Mouse (Mus musculus): ENCODE data around the gene Ist1.

The Ist1 gene

DNA sequence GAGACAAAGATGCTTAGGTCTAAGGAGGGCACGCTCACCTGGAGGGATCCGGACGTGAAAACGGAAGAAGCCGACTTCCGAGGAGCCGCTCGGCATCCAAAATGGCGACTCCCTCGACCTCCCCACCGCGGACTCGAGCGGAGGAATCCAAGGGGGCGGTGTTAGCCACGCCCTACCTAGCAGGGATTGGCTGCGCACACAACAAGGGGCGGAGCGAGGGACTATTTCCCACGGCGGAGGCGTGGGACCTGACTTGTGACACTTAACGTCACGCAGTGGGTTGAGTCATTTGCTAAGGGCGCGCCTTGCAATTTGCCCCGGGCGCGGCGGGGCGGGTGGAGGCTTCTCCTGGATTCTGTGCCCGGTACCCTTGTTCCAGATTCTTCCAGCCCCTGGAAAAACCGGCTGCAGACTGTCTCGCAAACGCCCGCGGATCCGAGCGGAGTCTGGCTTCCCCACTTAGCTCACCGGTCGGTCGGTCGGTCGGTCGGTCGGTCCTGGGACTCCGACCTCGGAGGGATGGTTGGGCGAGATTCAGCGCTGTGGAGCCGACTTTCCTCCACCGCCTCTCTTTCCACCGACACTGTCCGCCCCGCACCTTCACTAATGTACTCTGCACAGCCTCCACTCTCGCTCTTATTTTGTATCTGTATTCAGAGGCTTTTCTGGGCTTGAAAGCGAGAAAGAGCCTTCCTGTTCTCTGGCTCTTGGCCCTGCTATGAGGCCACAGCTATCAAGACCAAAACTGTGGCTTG is at the start of gene Ist1:
TSS of gene Ist1 (minus strand) at position 115 of the 755 bp plus-strand sequence.
- peak; percentile 96 to 97 for DNase-seq (ENCODE audit: low spot score in 2 of 2)

DNA sequence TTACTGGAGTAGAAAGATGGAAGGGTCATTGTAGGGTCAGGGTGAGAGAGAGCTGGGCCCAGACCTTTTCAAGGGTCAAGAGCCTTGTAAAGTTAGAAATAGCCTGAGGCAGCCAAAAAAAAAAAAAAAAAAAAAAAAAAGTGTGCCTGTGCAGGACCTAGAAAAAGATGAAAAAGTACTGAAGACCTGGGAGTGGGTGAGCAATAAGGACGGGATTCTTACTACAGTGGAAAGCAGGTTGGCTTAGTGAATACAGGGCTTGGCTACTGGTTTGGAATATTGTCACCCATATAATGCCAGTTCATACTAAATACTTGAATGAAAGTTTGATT is 45.0 kb upstream of the Ist1 start:
- DNase-seq (ENCODE audit: low spot score in 2 of 2), result no peak

- DNase-seq (ENCODE audit: low spot score in 2 of 2), result peak; percentile 68 to 75
These were observed 44.4 kb upstream of the Ist1 start, which contains the start of gene Atxn1l for GRCm38 (mm10) chr8:109737237-109738048. Atxn1l (minus strand) TSS chr8:109737739.

DNA sequence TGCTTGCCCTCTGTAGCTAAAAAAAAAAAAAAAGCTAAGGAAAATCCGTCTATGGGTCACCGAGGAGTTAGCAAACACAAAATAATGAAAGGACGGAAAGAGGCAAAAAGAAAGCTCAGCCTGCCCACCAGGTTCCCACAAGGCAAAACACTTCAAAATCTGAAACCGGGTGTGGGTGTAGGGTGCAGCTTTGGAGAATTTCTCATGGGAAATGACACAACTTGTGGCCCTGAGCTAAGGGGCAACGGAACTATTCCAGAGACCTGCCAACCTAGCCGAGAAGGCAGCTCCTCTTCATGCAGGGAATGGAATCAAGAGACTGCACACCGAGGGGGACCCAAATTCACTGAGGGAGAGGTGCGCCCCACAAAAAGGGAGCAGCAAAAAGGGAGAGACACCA is 43.8 kb upstream of the Ist1 start:
- DNase-seq (ENCODE audit: low spot score in 2 of 2), result no peak

DNA sequence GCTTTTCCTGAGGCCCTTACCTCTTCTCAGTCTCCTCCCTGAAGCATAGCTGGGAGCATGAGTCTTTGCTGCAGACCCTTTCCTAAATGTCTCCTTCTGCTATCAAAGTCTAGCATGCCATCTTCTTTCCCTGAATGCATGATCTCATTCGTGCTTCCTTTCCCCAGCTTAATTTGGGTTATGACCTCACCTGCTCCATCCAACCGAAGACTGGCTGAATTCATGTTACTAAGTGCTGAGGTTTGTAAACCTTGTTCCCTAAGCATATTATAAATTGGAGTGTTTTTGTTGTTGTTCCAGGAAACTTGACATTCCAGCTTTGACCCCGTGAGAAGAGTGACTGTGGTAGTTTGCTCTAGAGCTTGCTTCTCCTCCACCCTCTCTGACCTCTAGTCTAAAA is 41.0 kb upstream of the Ist1 start:
- no peak for DNase-seq (ENCODE audit: low spot score in 2 of 2)

- DNase-seq (ENCODE audit: low spot score in 2 of 2), result no peak
These were observed 38.0 kb upstream of the Ist1 start for GRCm38 (mm10) chr8:109731012-109731411.

DNA sequence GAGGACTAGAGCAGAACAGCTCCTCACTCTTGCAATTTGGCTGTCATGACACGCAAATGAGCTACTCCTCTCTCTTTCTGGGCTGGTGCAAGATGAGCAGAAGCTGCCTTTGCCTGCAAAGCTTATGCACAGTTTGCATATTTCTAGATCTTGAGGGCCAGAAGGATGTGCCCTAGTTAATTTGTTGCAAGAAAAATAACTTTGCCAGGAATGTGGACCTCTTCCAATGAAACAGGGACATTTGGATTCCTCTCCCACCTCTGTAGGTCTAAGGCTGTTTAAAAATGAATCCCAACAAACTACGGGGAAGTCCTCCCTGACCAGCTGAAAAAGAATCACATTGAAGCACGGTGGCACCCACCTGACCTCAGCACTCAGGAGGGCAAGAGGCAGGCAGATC is 32.0 kb upstream of the Ist1 start:
- no peak for DNase-seq (ENCODE audit: low spot score in 2 of 2)

GRCm38 (mm10) chr8:109714961-109715360 is 21.9 kb upstream of the Ist1 start:
- DNase-seq (ENCODE audit: low spot score in 2 of 2), result no peak

GRCm38 (mm10) chr8:109712521-109712920 is 19.5 kb upstream of the Ist1 start:
- DNase-seq (ENCODE audit: low spot score in 2 of 2), result no peak

DNA sequence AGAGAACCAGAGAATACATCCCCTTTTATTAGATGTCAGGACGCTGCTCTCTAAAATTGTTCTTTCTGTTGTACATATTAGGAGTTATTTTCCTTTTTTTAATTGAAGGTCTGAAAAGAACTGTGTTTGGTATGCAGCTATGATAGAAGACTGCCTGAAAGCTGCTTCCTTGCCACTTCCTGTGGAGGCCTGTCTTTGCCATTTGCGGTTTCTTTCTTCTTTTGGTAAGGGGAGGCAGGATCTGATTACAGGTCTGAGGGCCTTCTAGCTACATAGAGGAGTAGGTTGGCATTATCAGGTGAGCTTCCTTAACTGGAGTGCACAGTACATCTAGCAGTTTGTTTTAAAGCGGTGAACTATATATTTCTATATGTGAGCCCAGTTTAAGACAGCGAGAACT is 14.9 kb upstream of the Ist1 start:
- DNase-seq (ENCODE audit: low spot score in 2 of 2), result no peak

DNA sequence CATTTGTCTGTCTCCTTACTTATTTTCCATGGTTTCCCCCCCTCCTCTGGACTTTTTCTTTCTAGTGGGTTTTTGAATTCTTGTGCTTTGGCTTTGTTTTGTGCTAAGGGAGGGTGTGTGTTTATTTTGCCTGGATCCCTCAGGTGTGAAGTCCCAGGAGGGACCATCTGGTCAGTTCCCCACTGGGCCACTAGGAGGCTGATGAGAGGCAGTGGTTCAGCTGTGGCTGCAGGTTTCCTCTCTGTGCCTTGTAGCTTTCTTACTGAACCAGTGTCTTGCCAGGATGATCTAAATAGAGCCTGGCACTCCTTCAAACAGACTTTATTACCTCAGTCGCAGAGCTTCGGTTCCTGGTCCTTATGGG is 13.8 kb upstream of the Ist1 start:
- DNase-seq (ENCODE audit: low spot score in 2 of 2), result peak; percentile 49 to 67

GRCm38 (mm10) chr8:109706076-109706873 is 13.2 kb upstream of the Ist1 start:
- DNase-seq (ENCODE audit: low spot score in 2 of 2), result peak in 1 of 2 experiments; percentile 35

DNA sequence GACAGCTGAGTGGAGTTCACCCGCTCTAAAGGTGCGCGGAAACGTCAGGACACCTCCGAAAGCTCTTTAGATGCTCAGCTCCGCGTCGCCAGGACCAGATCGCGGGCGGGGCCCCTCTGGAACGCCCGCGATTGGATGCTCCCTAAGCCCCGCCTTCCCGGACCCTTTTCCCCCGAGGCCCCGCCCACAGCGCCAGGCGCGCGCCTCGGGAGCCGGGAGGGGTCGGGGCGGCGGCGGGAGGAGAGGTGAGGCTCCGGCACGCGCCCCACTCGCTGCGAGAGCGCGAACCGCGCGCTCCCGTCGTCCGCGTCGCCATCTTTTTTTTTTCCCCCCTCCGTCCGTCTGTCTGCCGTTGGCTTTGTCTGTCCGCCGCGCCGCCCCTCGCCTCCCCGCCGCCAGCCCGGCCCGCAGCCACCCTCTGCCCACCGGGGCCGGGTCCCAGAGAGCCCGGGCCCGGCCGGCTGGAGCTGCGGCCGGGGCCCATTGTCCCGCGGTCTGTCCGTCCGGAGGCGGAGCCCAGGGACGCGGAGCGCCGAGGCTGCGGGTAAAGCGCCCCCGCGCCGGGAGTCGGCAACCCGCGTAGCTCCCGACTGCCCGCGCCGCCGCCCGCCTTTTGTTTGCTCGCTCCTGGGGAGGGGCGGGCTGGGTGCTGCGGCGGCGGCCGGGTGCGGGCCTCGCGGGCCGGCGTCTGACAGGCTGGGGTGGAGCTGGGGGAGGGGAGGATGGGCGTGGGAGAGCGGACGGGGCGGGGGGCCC is 12.4 kb upstream of the Ist1 start, which contains the start of gene Zfp821:
TSS of gene Zfp821 (plus strand) at position 227 of the 756 bp plus-strand sequence.
- DNase-seq (ENCODE audit: low spot score in 2 of 2), result peak; percentile 85 to 89

DNA sequence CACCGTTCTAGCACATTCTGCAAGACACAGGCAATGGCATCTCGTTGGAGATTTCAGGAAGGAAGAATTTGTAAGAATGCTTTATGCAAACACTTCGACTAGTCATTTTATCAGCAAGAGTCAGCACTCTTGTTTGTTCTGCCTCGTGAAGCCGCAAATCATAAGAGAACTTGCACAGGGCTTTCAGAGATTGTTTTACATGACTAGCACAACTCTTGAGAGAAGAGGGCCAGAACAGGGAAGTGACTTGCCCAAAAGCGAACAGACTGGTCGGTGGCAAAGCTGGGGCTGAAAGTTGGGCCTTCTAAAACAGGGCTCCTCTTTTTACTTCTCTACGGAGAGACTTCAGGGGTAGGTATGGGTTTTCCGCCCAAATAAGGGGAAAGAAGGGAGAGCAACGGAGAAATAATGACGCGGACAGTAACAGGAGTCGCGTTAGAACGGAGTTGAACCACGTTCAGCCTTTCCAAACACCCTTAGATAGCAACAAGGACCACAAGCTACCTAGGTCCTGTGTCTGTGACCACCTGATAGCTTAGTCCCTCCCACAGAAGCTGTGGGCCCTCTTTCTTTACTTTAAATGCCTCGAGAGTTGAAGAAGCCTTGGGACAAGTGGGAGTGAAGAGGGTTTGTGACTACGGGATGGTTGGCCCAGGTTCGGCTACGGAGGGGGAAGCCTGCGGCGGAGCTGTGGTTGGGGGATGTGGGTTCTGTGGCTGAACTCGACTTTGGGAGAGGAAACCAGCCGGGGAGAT is 11.7 kb upstream of the Ist1 start:
- peak in 1 of 2 experiments; percentile 11 for DNase-seq (ENCODE audit: low spot score in 2 of 2)

GRCm38 (mm10) chr8:109698477-109698876 is 5.4 kb upstream of the Ist1 start:
- no peak for DNase-seq (ENCODE audit: low spot score in 2 of 2)

DNA sequence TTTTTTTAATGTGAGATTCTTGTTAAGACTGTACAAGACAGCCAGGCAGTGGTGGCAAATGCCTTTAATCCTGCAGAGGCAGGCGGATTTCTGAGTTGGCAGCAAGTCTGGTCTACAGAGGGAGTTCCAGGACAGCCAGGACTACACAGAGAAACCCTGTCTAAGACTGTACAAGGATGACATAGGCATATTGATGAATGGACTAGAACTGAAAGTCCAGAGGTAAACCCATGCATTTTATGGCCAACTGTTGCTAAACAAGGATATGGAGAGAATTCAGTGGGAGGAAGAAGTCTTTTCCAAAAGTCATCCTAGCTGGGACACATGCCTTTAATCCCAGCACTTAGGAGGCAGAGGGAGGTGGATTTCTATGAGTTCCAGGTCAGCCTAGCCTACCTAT is 4.7 kb upstream of the Ist1 start:
- no peak for DNase-seq (ENCODE audit: low spot score in 2 of 2)

- DNase-seq (ENCODE audit: low spot score in 2 of 2), result no peak
These were observed 1.1 kb upstream of the Ist1 start for GRCm38 (mm10) chr8:109694154-109694553.

- no peak for DNase-seq (ENCODE audit: low spot score in 2 of 2)
These were observed 466 bp downstream of the Ist1 start for GRCm38 (mm10) chr8:109692443-109693145.

- DNase-seq (ENCODE audit: low spot score in 2 of 2), result no peak
These were observed 1.3 kb downstream of the Ist1 start for GRCm38 (mm10) chr8:109691769-109692168.

DNA sequence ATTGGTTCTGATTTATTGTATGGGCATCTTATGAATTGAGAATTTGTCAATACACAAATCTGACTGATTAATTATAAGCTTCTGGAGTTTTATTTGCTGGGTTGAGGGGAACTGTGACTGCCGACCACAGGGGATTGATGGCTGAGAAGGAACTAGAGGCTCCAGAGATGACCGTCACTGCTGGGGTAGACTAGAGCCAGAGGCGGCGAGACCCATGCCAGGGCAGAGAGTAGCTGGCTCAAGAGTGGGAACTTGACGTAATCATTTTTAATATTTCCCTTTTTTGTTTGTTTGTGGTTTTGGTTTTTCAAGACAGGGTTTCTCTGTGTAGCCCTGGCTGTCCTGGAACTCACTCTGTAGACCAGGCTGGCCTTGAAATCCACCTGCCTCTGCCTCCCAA is 5.8 kb downstream of the Ist1 start:
- no peak for DNase-seq (ENCODE audit: low spot score in 2 of 2)
